Mouse (Mus musculus) heart, embryonic 13.5 days (tissue): ENCODE results near the gene Rpl35. TPM values are rescaled to one million over a fixed set of nuclear protein-coding genes. Genes with fewer than 3 reads are reported as not detected.

ENCODE experiments used
- ATAC-seq: fragments of 200-750 bp; cut with Nextera tagmentation; 2 replicates; pipeline ENCODE4 v1.8.0; 2017; ENCODE audit warnings: moderate TSS enrichment; ENCODE audit not compliant: insufficient number of reproducible peaks, low FRiP score, low TSS enrichment; ENCODE audit errors: extremely low read depth
- H3K27ac ChIP-seq: fragments of 300-500 bp; sonication (generic); replicated peaks from 2 replicates; pipeline ENCODE4 v1.5.1; 2015; ENCODE audit warnings: moderate library complexity, mild to moderate bottlenecking, inconsistent platforms
- H3K27me3 ChIP-seq: fragments of 300-500 bp; sonication (generic); replicated peaks from 2 replicates; pipeline ENCODE4 v1.6.1; 2015; ENCODE audit warnings: mild to moderate bottlenecking, inconsistent platforms
- H3K36me3 ChIP-seq: fragments of 300-500 bp; sonication (generic); 2 replicates; pipeline ENCODE4 v1.6.1; 2015; ENCODE audit warnings: mild to moderate bottlenecking, inconsistent platforms
- H3K4me1 ChIP-seq: fragments of 300-500 bp; sonication (generic); 2 replicates; pipeline ENCODE4 v1.6.1; 2015; ENCODE audit warnings: inconsistent platforms
- H3K4me2 ChIP-seq: fragments of 300-500 bp; sonication (generic); 2 replicates; pipeline ENCODE4 v1.6.1; 2015; ENCODE audit warnings: inconsistent platforms, mild to moderate bottlenecking, moderate library complexity
- H3K4me3 ChIP-seq: fragments of 300-500 bp; sonication (generic); 2 replicates; pipeline ENCODE4 v1.5.1; 2015; ENCODE audit warnings: moderate library complexity, mild to moderate bottlenecking, inconsistent platforms
- H3K9ac ChIP-seq: fragments of 300-500 bp; sonication (generic); 2 replicates; pipeline ENCODE4 v1.6.1; 2015; ENCODE audit warnings: inconsistent platforms, mild to moderate bottlenecking, moderate library complexity
- H3K9me3 ChIP-seq: fragments of 300-500 bp; sonication (generic); 2 replicates; pipeline ENCODE4 v1.6.1; 2016; ENCODE audit warnings: inconsistent platforms
- WGBS: fragments of 180-500 bp; shearing (Covaris S2); methylation state at CpG from one replicate; pipeline ENCODE4 v1.1.7; 2015; ENCODE audit warnings: mixed read lengths; 5-methylcytosine and 5-hydroxymethylcytosine counted together
- polyA plus RNA-seq: library from polyadenylated mRNA; unstranded; fragments of >200 nt; fragmentation: Nextera tagmentation; extraction: Ambion mirVana; gene quantifications from 2 replicates; pipeline ENCODE4 v1.2.1, GENCODE M21; 2015

Rpl35 gene
- polyA plus RNA-seq, 1 experiment from 2014 or later: 659 TPM

DNA sequence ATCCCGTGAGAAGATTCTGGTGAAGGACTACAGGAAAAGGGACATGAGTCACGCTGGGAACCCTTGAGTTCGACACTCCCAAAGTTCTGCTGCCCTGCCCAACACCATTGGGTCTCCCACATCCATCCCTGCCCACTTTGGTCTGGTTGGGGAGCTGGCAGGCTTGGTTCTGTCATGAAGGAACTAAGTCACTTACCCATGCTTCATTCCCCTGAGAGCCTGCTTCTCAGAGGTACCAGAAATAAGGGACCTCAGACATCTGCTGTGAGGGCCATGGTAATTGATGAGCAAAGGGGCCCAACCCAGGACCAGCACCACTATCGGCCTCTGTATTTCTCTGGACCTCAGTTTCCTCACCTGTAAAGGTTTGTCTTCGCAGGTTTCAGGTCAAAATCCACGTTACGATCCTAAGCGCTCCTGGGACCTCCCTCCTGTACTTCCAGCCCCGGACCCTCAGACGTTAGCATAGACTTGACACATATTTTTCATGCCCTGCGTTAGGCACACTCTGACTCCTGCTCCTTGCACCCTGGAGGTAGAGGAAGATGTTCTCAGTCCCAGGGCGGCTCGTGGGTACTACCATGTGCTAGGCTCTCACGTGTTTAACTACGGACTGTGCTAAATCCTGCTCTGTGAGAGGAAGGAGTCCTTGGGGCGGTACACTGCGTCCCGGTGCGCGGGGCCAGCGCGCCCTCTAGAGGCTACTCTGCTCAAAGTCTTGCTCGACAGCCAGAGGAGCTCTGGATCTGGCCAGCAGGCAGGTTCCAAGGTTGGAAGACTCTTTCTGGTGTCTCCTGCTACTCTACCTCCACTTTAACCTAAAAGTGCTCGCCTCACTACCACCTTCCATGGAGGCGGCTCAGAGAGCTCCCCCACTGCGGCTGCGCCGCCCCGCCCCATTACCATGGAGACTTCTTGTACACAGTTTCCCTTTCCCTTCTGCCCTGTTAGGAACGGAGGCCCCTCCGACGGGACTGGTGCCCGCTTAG is 7.7 kb downstream of the Rpl35 start, which contains the start of gene Wdr38:
TSS of gene Wdr38 (plus strand) at position 91 of the 989 bp plus-strand sequence.
- peak within 1 kb of the TSS; percentile 80 for H3K9ac ChIP-seq
- ATAC-seq: peak; percentile 69
- H3K36me3 ChIP-seq: peaks cover 32% of the 10 kb centered on the region
- peak within 1 kb of the TSS; percentile 74 for H3K4me2 ChIP-seq
- no peak within 1 kb of the TSS; the same call in 1 of the 2 replicates for H3K27ac ChIP-seq
- H3K27me3 ChIP-seq: no peaks in the 10 kb centered on the region
- H3K4me3 ChIP-seq: peak within 1 kb of the TSS; percentile 57
- H3K9me3 ChIP-seq: no peaks in the 10 kb centered on the region
- WGBS: 9% methylated on average over 33 of the region's 33 CpGs
- H3K4me1 ChIP-seq: peaks cover 14% of the 10 kb centered on the region

DNA sequence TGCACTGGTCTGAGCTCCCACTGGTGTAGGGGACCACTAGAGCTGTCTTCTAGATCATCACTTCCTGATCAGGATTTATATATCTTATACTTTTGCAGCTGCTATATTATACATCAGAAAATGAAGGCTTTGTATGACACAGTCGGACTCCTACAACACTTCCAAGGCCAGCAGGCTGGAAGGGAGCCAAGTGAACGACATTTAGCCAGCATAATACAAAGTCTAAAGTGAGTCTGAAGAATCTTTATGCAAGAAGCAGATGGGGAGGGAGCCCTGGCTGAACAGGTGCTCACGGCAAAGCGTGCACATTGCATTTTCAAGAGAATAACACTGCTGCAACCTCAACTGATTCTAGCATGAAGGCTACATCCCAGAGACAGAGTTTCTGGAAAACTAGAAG is 13.0 kb downstream of the Rpl35 start:
- WGBS: 52% methylated on average over 4 of the region's 4 CpGs
- Histone ChIP-seq H3K4me2 (no peak overlapping the region), H3K9ac (no peak overlapping the region)

DNA sequence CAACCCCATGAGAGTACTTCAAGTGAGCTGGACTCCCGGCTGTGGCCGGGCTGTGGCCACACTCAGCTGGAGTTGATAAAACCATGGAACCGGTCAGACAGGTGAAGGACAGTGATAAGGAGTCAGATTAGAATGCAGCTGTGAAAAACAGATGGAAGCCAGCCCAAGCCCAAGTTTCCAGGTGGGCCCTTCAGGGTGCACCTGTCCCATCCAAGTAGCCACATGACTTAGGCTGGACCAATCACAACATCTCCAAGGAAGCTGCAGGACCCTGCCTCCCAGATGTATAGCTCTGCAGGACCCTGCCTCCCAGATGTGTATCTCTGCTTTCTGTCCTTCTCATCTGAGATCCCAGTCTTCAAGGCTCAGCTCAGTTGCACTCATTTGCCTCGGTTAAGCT is 13.4 kb downstream of the Rpl35 start:
- no peak overlapping the region for H3K27ac ChIP-seq
- no peak overlapping the region for H3K4me3 ChIP-seq
- H3K9ac ChIP-seq: no peak overlapping the region
- no peaks in the 10 kb centered on the region for H3K9me3 ChIP-seq
- no peak overlapping the region for H3K4me2 ChIP-seq
- H3K27me3 ChIP-seq: no peaks in the 10 kb centered on the region
- no peak for ATAC-seq
- WGBS: 43% methylated on average over 4 of the region's 4 CpGs
- no peaks in the 10 kb centered on the region for H3K36me3 ChIP-seq
- 0 out of 2 replicates have a peak, but pooled peaks cover 4% of the 10 kb centered on the region for H3K4me1 ChIP-seq

More for the DNA sequence above, 13.0 kb downstream of the Rpl35 start:
- Histone ChIP-seq H3K4me1 (peaks cover 7% of the 10 kb centered on the region; the same call in 1 of the 2 replicates), H3K27me3 (no peaks in the 10 kb centered on the region), H3K4me3 (no peak overlapping the region), H3K9me3 (no peaks in the 10 kb centered on the region), H3K27ac (no peak overlapping the region), H3K36me3 (no peaks in the 10 kb centered on the region)
- no peak for ATAC-seq

DNA sequence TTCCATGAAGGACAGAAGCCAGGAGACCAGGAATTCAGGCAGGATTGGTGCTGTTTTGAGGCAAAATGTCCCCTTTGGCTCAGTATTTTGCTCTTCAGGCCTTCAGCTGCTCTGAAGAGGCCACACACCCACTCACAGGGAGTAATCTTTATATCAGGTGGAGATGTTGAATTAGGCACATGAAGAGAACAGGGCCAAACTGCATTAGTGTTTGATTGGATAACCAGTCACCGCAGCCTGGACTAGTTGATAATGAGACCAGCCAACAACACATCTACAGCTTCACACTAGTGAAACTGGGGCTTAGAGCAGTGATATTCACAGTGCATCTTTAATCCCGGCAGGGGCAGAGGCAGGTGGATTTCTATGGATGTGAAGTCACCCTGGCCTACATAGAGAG is 16.5 kb downstream of the Rpl35 start:
- H3K4me1 ChIP-seq: 0 out of 2 replicates have a peak, but pooled peaks cover 4% of the 10 kb centered on the region
- H3K27me3 ChIP-seq: no peaks in the 10 kb centered on the region
- no peaks in the 10 kb centered on the region for H3K36me3 ChIP-seq
- no peak overlapping the region for H3K9ac ChIP-seq
- H3K4me2 ChIP-seq: no peak overlapping the region
- 84% methylated on average over 2 of the region's 2 CpGs for WGBS
- H3K9me3 ChIP-seq: peaks cover 2% of the 10 kb centered on the region; the same call in 1 of the 2 replicates
- no peak overlapping the region for H3K27ac ChIP-seq
- no peak for ATAC-seq
- no peak overlapping the region for H3K4me3 ChIP-seq

DNA sequence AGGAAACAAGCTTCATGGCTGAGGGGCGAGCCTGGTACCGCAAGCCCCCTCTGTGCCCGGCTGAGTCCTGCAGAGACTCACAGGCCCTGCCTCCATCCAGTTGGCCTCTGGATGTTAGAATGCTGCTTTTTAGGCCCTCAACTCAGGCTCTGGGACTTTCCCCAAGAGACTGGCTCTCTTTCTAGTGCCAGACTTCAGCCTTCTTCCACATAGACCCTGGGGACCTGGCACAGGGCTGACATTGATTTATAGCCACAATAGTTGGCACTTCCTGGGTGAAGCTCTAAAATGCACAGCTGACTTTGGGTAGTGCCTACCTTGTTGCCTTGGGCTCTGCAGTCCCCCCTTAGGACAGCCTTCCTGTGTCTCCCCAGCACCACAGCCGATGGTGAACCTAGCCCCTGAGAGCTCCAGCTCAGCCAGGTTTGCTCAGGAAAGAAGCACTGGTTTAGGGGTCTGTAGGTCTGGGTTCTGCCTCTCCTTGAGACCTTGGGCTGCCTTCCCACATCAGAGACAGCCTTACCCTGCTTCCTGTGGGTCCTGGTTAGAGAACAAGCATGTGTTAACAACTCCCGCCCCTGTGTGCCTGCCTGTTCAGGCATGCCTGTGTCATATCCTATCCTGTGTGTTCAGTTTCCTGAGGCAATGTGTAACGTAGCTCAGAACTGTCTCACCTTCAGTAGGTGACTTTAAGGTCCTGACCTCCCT is 17.5 kb downstream of the Rpl35 start:
- peaks cover 8% of the 10 kb centered on the region; the same call in 1 of the 2 replicates for H3K9me3 ChIP-seq
- WGBS: 76% methylated on average over 6 of the region's 6 CpGs

DNA sequence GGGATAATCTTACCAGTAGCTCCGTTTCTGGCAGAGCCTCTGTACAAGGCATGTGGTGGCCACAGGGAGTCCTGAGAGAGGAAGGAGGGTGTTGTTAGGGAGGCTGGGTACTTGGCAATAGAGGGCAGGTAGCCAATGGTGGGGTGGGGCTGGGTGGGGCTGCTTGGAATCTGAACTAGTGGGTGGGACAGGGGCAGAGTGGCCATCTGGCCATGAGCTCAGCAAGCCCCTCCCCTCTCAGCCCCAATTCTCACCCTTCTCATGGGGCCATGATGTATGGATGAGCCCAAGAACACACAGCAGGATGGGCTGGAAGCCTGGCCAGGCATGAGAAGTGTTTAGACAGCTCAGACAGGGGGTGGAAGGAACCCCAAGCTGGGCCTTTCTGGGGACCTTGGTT is 18.1 kb downstream of the Rpl35 start:
- 22% methylated on average over 1 of the region's 1 CpGs for WGBS

More for the DNA sequence above, 17.5 kb downstream of the Rpl35 start:
- no peaks in the 10 kb centered on the region for H3K27me3 ChIP-seq
- no peak for ATAC-seq
- H3K4me3 ChIP-seq: no peak overlapping the region
- no peak overlapping the region for H3K9ac ChIP-seq
- H3K4me1 ChIP-seq: 0 out of 2 replicates have a peak, but pooled peaks cover 4% of the 10 kb centered on the region
- H3K36me3 ChIP-seq: no peaks in the 10 kb centered on the region
- no peak overlapping the region for H3K4me2 ChIP-seq
- H3K27ac ChIP-seq: no peak overlapping the region

DNA sequence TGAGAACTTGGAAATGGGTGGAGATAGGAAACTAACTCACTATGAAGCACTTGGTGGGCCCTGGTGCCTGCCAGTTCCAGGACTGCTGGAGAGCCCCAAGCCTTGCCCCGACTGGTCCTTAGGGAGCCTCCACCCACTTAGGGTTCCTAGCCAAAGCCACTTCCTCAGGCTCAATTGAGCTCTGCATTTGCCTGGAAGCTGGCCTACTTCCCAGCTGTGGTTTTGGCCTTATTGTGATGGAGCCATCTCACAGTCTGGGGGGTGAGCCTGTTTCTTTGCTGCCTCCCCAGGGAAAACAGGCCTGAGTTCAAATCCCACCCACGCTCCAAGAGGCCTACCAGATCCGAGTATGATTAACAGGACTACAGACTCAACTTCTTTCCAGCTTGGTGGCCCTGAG is 18.8 kb downstream of the Rpl35 start:
- H3K27ac ChIP-seq: no peak overlapping the region
- no peak overlapping the region for H3K9ac ChIP-seq
- H3K4me1 ChIP-seq: no peaks in the 10 kb centered on the region
- WGBS: 81% methylated on average over 3 of the region's 3 CpGs
- H3K4me3 ChIP-seq: no peak overlapping the region
- no peak for ATAC-seq
- H3K4me2 ChIP-seq: no peak overlapping the region
- peaks cover 8% of the 10 kb centered on the region; the same call in 1 of the 2 replicates for H3K9me3 ChIP-seq
- H3K27me3 ChIP-seq: no peaks in the 10 kb centered on the region
- H3K36me3 ChIP-seq: no peaks in the 10 kb centered on the region

More for the DNA sequence above, 18.1 kb downstream of the Rpl35 start:
- ATAC-seq: no peak; the same call in 1 of the 2 replicates
- H3K4me1 ChIP-seq: 0 out of 2 replicates have a peak, but pooled peaks cover 3% of the 10 kb centered on the region
- peaks cover 8% of the 10 kb centered on the region; the same call in 1 of the 2 replicates for H3K9me3 ChIP-seq
- H3K27ac ChIP-seq: no peak overlapping the region
- no peak overlapping the region for H3K4me3 ChIP-seq
- H3K36me3 ChIP-seq: no peaks in the 10 kb centered on the region
- no peak overlapping the region for H3K9ac ChIP-seq
- H3K4me2 ChIP-seq: no peak overlapping the region
- H3K27me3 ChIP-seq: no peaks in the 10 kb centered on the region

DNA sequence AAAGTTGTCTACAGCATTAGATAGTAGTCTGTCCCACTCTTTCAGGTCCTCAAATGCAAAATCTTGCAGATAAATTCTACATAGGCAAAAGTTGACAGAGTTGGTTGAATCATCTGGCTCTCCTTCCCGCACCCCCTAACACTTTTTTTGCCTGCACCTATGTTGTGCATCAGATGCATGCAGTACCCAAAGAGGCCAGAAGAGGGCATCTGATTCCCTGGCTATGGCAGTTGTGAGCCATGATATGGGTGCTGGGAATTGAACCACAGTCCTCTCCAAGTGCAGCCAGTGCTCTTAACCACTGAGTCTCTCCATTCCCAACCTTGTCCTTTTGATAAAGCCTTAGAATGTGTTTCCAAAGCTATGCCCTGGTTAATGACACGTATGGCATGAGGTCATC is 22.0 kb downstream of the Rpl35 start:
- no peak for ATAC-seq
- Histone ChIP-seq H3K4me3 (no peak overlapping the region), H3K27ac (no peak overlapping the region), H3K27me3 (peaks cover 4% of the 10 kb centered on the region; the same call in 1 of the 2 replicates), H3K4me2 (no peak overlapping the region), H3K9me3 (peaks cover 8% of the 10 kb centered on the region; the same call in 1 of the 2 replicates), H3K9ac (no peak overlapping the region), H3K4me1 (no peaks in the 10 kb centered on the region), H3K36me3 (no peaks in the 10 kb centered on the region)
- WGBS: 87% methylated on average over 2 of the region's 2 CpGs

DNA sequence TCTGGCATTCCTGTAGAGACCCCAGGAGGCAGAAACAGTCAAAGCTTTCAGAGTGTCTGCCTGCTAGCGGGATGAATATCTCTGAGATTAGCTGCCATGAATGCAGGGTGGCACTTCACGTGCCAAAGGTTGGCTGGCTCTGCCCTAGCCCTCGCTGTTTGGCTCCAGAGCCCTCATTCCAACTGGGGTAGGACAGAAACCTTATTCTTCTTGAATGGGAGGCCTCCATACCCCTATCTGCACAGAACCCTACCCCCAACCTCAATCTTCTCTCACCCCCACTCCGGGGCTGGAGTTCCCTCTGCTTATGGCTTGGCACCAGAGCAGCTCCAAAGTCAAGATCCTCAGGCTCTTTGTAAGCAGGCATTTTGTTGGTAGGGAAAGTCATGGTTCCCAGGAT is 27.6 kb downstream of the Rpl35 start:
- H3K9me3 ChIP-seq: no peaks in the 10 kb centered on the region
- 58% methylated on average over 4 of the region's 4 CpGs for WGBS
- ATAC-seq: no peak
- no peaks in the 10 kb centered on the region for H3K4me1 ChIP-seq
- H3K9ac ChIP-seq: no peak overlapping the region
- no peak overlapping the region for H3K4me2 ChIP-seq
- no peak overlapping the region for H3K4me3 ChIP-seq
- no peak overlapping the region for H3K27ac ChIP-seq
- H3K27me3 ChIP-seq: peaks cover 10% of the 10 kb centered on the region
- no peaks in the 10 kb centered on the region for H3K36me3 ChIP-seq

DNA sequence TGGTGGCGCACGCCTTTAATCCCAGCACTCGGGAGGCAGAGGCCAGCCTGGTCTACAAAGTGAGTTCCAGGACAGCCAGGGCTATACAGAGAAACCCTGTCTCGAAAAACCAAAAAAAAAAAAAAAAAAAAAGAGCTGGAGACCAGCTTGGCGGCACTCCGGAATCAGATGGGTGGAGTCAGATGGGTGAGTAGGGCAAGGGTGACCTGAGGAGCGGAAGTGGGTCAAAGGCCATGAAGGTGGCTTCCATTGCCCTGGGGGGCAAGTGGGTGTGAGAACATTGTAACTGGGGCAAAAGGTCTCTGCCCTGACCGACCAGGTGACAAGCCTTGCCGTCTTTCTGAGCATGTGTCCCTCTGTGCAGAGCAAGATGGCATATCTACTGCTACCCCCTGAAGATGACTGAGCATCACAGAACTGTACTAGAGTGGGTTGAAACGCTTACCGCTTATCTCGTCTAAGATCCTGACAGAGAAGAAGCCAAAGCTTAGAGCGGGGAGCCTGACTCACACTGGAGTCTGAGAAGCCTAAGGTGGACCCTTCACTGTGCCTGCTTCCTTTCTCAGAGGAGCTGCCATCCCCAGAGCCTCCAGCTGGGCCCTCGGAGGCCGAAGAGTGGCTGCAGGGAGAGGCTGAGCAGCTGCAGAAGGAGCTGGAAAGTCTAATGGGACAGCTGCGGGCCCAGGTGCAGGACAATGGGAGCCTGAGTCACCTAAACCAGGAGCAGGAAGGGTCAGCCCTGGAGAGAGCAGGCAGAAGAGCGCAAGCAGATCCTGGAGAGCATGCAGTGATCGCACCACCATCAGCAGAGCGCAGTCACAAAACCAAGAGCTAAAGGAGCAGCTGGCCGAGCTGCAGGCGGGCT is 29.3 kb downstream of the Rpl35 start:
- ATAC-seq: no peak
- Histone ChIP-seq H3K4me1 (no peaks in the 10 kb centered on the region), H3K4me3 (no peak overlapping the region), H3K9me3 (no peaks in the 10 kb centered on the region), H3K27ac (no peak overlapping the region), H3K27me3 (peaks cover 10% of the 10 kb centered on the region), H3K9ac (no peak overlapping the region), H3K36me3 (no peaks in the 10 kb centered on the region), H3K4me2 (no peak overlapping the region)
- 72% methylated on average over 21 of the region's 21 CpGs for WGBS
